Mouse (Mus musculus) stomach, embryonic 15.5 days (tissue): ENCODE measurements around the gene Sclt1. TPM values are rescaled to one million over a fixed set of nuclear protein-coding genes. Genes with fewer than 3 reads are reported as not detected.

Source experiments
- ATAC-seq: fragments of 200-750 bp; cut with Nextera tagmentation; 2 replicates; pipeline ENCODE4 v1.8.0; 2017; ENCODE audit warnings: low read depth, moderate number of reproducible peaks, moderate TSS enrichment; ENCODE audit not compliant: insufficient read depth, low FRiP score
- H3K27ac ChIP-seq: fragments of 300-500 bp; sonication (generic); 2 replicates; pipeline ENCODE4 v1.5.1; 2015; ENCODE audit warnings: mild to moderate bottlenecking, inconsistent platforms
- H3K27me3 ChIP-seq: fragments of 300-500 bp; sonication (generic); replicated peaks from 2 replicates; pipeline ENCODE4 v1.6.1; 2015; ENCODE audit warnings: inconsistent platforms
- H3K36me3 ChIP-seq: fragments of 300-500 bp; sonication (generic); 2 replicates; pipeline ENCODE4 v1.6.1; 2015; ENCODE audit warnings: inconsistent platforms
- H3K4me1 ChIP-seq: fragments of 300-500 bp; sonication (generic); 2 replicates; pipeline ENCODE4 v1.6.1; 2015; ENCODE audit warnings: inconsistent platforms
- H3K4me2 ChIP-seq: fragments of 300-500 bp; sonication (generic); 2 replicates; pipeline ENCODE4 v1.6.1; 2015; ENCODE audit warnings: mild to moderate bottlenecking, inconsistent platforms
- H3K4me3 ChIP-seq: fragments of 300-500 bp; sonication (generic); replicated peaks from 2 replicates; pipeline ENCODE4 v1.5.1; 2015; ENCODE audit warnings: inconsistent platforms
- H3K9ac ChIP-seq: fragments of 300-500 bp; sonication (generic); 2 replicates; pipeline ENCODE4 v1.6.1; 2015; ENCODE audit warnings: inconsistent platforms
- H3K9me3 ChIP-seq: fragments of 300-500 bp; sonication (generic); 2 replicates; pipeline ENCODE4 v1.6.1; 2016; ENCODE audit warnings: inconsistent platforms
- WGBS: fragments of 180-500 bp; shearing (Covaris S2); methylation state at CpG from one replicate; pipeline ENCODE4 v1.1.7; 2015; 5-methylcytosine and 5-hydroxymethylcytosine counted together
- polyA plus RNA-seq: library from polyadenylated mRNA; unstranded; fragments of >200 nt; fragmentation: Nextera tagmentation; extraction: Ambion mirVana; gene quantifications from 2 replicates; pipeline ENCODE4 v1.2.1, GENCODE M21; 2015

Gene Sclt1
- polyA plus RNA-seq, 1 experiment from 2014 or later = 18.0 TPM

DNA sequence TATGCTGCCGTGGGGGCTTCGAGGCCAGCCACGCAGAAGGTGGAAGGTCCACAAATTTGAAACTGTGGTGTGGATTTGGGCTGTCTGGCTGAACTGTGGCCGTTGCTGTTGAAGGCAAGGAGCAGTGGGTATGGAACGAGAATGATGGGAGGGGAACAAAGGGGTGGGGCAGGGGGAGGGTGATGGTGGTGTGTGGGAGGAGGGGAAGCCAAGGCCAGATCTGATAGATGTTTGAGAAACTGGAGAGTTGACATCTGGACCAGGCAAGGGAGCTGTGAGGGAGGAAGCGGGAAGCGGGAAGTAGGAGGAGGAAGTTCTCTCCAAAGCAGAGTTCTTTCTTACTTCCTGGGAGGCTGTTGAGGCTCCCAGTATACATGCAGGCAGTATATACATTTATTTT is 160.1 kb downstream of the Sclt1 start:
- no peaks in the 10 kb centered on the region for H3K9me3 ChIP-seq
- no peaks in the 10 kb centered on the region for H3K36me3 ChIP-seq
- H3K9ac ChIP-seq = no peak overlapping the region
- H3K27me3 ChIP-seq = no peaks in the 10 kb centered on the region
- H3K4me1 ChIP-seq = peaks cover 24% of the 10 kb centered on the region
- no peak overlapping the region for H3K4me2 ChIP-seq
- no peak overlapping the region for H3K4me3 ChIP-seq
- 60% methylated on average over 7 of the region's 7 CpGs for WGBS
- ATAC-seq = no peak
- H3K27ac ChIP-seq = 0 out of 2 replicates have a peak overlapping the region, but pooled peaks have one; percentile 21

DNA sequence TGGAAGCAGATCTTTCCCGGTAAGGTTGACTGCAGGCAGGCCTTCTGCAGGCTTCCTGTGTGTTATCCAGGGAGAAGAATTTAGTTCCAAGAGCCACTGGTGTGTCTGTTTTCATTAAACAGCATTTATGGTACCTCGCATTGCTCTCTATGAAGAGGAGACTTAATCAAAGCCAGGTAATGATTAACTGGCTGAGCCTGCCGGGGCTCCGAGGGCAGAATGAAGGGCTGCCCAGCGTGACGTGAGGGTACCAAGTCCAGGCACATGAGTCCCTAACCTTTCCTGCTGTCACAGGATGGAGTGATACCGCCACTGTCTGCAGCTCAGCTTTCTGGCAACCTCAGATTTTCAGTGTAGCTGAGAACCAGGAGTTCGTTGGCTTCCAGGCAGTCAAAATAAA is 160.9 kb downstream of the Sclt1 start:
- no peak overlapping the region for H3K4me3 ChIP-seq
- peak; percentile 80 for ATAC-seq
- no peaks in the 10 kb centered on the region for H3K36me3 ChIP-seq
- peaks cover 20% of the 10 kb centered on the region for H3K4me1 ChIP-seq
- no peak overlapping the region for H3K9ac ChIP-seq
- peak overlapping the region; percentile 21 for H3K27ac ChIP-seq
- H3K4me2 ChIP-seq = peak overlapping the region; percentile 2; the same call in 1 of the 2 replicates
- no peaks in the 10 kb centered on the region for H3K27me3 ChIP-seq
- no peaks in the 10 kb centered on the region for H3K9me3 ChIP-seq
- WGBS = 59% methylated on average over 8 of the region's 8 CpGs

DNA sequence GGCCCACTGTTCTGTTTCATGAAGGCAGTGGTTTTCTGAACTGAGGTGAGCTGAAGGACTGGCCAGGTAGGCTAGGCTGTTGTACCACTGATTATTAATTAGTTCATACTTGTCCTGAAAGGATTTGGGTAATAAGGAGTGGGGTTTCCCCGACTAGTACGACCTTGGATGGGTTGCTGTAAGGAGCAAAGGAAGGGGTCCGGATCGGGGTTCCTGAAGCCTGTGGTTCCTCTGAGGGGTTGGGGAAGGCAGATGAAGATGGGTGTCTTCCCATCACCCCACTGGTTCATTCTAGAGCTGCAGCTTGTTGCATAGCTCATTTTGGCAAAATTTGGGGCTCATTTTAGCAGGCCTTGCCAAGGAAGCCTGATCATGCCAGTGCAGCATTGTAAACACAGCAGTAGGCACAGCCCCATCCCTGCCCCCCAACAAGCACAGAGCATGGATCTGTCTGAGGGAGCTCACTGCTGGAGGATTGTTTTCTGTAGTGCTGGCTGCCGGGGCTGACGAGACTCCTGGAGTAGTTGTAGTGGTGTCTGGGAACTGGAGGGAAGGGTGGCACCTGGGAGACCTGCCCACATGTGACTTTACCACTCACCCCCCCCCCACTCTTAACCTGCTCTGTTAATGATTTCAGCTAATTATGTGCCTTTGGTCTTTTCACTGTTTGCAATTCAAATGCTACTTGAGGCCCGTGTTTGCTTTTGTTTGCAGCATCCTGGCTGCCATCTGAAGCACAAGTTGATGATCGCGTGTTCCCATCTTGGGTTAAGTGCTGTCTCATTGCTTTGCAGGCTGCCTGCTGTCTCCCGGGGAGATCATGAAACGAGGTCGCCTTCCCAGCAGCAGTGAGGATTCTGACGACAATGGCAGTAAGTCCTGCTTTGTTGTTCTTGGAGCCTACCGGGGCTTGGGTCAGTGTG is 161.7 kb downstream of the Sclt1 start:
- Histone ChIP-seq H3K4me3 (no peak overlapping the region), H3K9ac (no peak overlapping the region), H3K27ac (peak overlapping the region; percentile 51; the same call in 1 of the 2 replicates), H3K4me2 (peak overlapping the region; percentile 2; the same call in 1 of the 2 replicates), H3K36me3 (no peaks in the 10 kb centered on the region), H3K4me1 (peaks cover 20% of the 10 kb centered on the region), H3K27me3 (no peaks in the 10 kb centered on the region), H3K9me3 (no peaks in the 10 kb centered on the region)
- WGBS = 58% methylated on average over 14 of the region's 14 CpGs
- ATAC-seq = peak; percentile 32; the same call in 1 of the 2 replicates

DNA sequence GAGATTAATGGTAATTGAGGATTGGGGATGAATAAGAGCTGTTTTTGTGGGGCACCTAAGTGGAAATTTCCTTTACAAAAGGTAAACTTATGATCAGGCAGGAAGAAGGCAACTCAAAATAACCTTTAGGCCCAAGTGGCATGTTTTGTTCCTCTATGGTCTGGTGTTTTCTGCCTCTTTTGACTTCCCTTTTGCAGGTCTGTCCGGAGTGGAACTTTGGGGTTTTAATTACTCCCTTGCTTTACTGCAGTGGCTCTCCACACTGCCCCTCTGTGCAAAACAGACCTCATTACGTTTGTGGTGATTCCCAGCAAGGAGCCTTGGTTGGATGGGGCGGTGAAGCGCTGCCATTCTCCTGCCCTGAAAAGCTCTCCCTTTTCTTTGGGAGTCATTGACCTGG is 162.4 kb downstream of the Sclt1 start:
- no peaks in the 10 kb centered on the region for H3K27me3 ChIP-seq
- no peaks in the 10 kb centered on the region for H3K36me3 ChIP-seq
- no peak overlapping the region for H3K4me3 ChIP-seq
- WGBS = 70% methylated on average over 4 of the region's 4 CpGs
- no peak overlapping the region for H3K4me2 ChIP-seq
- H3K27ac ChIP-seq = no peak overlapping the region
- no peaks in the 10 kb centered on the region for H3K9me3 ChIP-seq
- ATAC-seq = no peak
- no peak overlapping the region for H3K9ac ChIP-seq
- peaks cover 20% of the 10 kb centered on the region for H3K4me1 ChIP-seq

DNA sequence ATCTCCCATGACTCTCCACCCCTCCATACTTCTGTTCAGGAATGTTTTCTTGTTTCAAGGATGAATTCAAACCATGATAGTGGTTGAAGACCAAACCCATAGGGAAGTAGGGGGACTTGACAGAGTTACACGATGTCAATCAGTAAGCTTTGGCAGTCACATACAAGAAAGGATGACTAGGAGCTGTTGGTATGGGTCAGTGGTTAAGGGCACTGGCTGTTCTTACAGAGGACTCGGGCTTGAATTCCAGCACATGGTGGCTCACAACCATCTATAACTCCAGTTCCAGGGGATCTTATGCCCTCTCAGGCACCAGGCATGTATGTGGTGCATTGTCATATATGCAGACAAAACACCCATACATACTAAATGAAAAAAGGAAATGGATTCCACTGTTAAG is 165.1 kb downstream of the Sclt1 start:
- Histone ChIP-seq H3K27me3 (no peaks in the 10 kb centered on the region), H3K4me3 (no peak overlapping the region), H3K27ac (no peak overlapping the region), H3K4me1 (peaks cover 21% of the 10 kb centered on the region), H3K9ac (no peak overlapping the region), H3K9me3 (no peaks in the 10 kb centered on the region), H3K36me3 (no peaks in the 10 kb centered on the region), H3K4me2 (no peak overlapping the region)
- WGBS = 84% methylated on average over 2 of the region's 2 CpGs
- ATAC-seq = no peak

Other genes with a start within 250 kb of the Sclt1 start
- gene Jade1, start 186.8 kb downstream of the Sclt1 start, polyA plus RNA-seq = 17.0 and 17.5 TPM in 2 replicates
- gene D3Ertd751e, start 97 bp upstream of the Sclt1 start, polyA plus RNA-seq = 15.1 and 16.4 TPM in 2 replicates